Mouse (Mus musculus): ENCODE results near the gene Gfap. TPM values are rescaled to one million over a fixed set of nuclear protein-coding genes. Genes with fewer than 3 reads are reported as not detected.

Gene Gfap
- polyA plus RNA-seq, 1 experiment, result 3.6 TPM

DNA sequence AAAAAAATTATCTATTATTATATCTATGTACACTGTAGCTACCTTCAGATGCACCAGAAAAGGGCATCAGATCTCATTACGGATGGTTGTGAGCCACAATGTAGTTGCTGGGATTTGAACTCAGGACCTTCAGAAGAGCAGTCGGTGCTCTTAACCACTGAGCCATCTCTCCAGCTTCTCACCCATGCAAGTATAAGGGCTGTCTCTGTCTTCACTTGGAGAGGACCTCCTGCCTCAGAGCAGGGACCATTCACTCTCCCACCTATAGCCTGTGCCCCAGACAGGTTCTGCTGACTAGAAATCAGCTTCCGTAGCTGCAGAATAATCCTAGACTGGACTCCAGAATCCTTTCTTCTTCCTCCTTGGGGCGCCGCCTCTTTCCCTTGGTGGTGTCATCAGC is 1.4 kb upstream of the Gfap start:
- H3K9me3 ChIP-seq (ENCODE audit: control insufficient read depth, low read length), result no peaks in the 10 kb centered on the region
- peaks cover 9% of the 10 kb centered on the region for H3K27me3 ChIP-seq (ENCODE audit: control insufficient read depth)
- peaks cover 49% of the 10 kb centered on the region for H3K4me1 ChIP-seq (ENCODE audit: control insufficient read depth)
- peaks cover 38% of the 10 kb centered on the region for H3K36me3 ChIP-seq (ENCODE audit: control insufficient read depth)
- no peak for TF ChIP-seq GATA1 (IDR thresholded peaks at IDR 0.05; ENCODE audit: low read length)
- H3K4me3 ChIP-seq (replicated peaks), result no peak overlapping the region

GRCm38 (mm10) chr11:102901199-102901598 is 487 bp upstream of the Gfap start:
- no peaks in the 10 kb centered on the region for H3K9me3 ChIP-seq (ENCODE audit: control insufficient read depth, low read length)
- H3K36me3 ChIP-seq (ENCODE audit: control insufficient read depth), result peaks cover 36% of the 10 kb centered on the region
- H3K4me1 ChIP-seq (ENCODE audit: control insufficient read depth), result peaks cover 58% of the 10 kb centered on the region
- H3K4me3 ChIP-seq (replicated peaks), result no peak overlapping the region
- no peak for TF ChIP-seq TAL1 (IDR thresholded peaks at IDR 0.05; ENCODE audit: low read length)
- TF ChIP-seq GATA1 (IDR thresholded peaks at IDR 0.05; ENCODE audit: low read length), result no peak
- peaks cover 15% of the 10 kb centered on the region for H3K27me3 ChIP-seq (ENCODE audit: control insufficient read depth)

DNA sequence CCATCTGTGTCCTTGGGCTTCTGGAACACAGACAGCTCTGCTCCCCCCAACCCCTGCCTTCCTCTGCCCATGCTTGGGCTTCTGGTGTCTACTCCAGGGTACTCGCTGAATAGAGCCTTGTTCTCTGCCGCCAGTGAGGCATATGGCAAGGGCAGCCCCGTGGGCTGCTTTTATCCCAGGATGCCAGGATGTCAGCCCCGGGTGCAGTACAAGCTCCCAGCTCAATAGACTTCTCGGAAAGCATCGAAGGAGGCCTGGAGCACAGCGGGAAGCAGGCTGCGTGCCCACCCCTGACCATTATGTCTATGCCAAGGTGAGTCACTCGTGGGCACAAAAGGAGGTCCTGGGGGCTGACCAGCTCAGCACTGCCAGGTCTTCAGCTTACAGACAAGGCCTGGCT is 2.3 kb downstream of the Gfap start:
- Histone ChIP-seq H3K36me3 (ENCODE audit: control insufficient read depth) (peaks cover 30% of the 10 kb centered on the region), H3K4me3 (replicated peaks) (no peak overlapping the region), H3K9me3 (ENCODE audit: control insufficient read depth, low read length) (no peaks in the 10 kb centered on the region), H3K27me3 (ENCODE audit: control insufficient read depth) (peaks cover 18% of the 10 kb centered on the region), H3K4me1 (ENCODE audit: control insufficient read depth) (peaks cover 75% of the 10 kb centered on the region)
- TF ChIP-seq TAL1 (IDR thresholded peaks at IDR 0.05; ENCODE audit: low read length) (no peak), GATA1 (IDR thresholded peaks at IDR 0.05; ENCODE audit: low read length) (no peak)

GRCm38 (mm10) chr11:102896641-102897040 is 4.1 kb downstream of the Gfap start:
- Histone ChIP-seq H3K27me3 (ENCODE audit: control insufficient read depth) (peaks cover 20% of the 10 kb centered on the region), H3K4me1 (ENCODE audit: control insufficient read depth) (peaks cover 88% of the 10 kb centered on the region), H3K4me3 (replicated peaks) (peak overlapping the region; percentile 72), H3K36me3 (ENCODE audit: control insufficient read depth) (peaks cover 46% of the 10 kb centered on the region), H3K9me3 (ENCODE audit: control insufficient read depth, low read length) (no peaks in the 10 kb centered on the region)
- TF ChIP-seq TAL1 (IDR thresholded peaks at IDR 0.05; ENCODE audit: low read length) (no peak), GATA1 (IDR thresholded peaks at IDR 0.05; ENCODE audit: low read length) (no peak)

- H3K4me1 ChIP-seq (ENCODE audit: control insufficient read depth), result peaks cover 87% of the 10 kb centered on the region
- peaks cover 20% of the 10 kb centered on the region for H3K27me3 ChIP-seq (ENCODE audit: control insufficient read depth)
- peak overlapping the region; percentile 72 for H3K4me3 ChIP-seq (replicated peaks)
- H3K9me3 ChIP-seq (ENCODE audit: control insufficient read depth, low read length), result no peaks in the 10 kb centered on the region
- peak; percentile 99 for TF ChIP-seq GATA1 (IDR thresholded peaks at IDR 0.05; ENCODE audit: low read length)
- peak; percentile 97 for TF ChIP-seq TAL1 (IDR thresholded peaks at IDR 0.05; ENCODE audit: low read length)
- peaks cover 51% of the 10 kb centered on the region for H3K36me3 ChIP-seq (ENCODE audit: control insufficient read depth)
Measured at GRCm38 (mm10) chr11:102895779-102896178, 4.9 kb downstream of the Gfap start.

GRCm38 (mm10) chr11:102894716-102895115 is 6.0 kb downstream of the Gfap start:
- Histone ChIP-seq H3K4me1 (ENCODE audit: control insufficient read depth) (peaks cover 90% of the 10 kb centered on the region), H3K27me3 (ENCODE audit: control insufficient read depth) (peaks cover 20% of the 10 kb centered on the region), H3K36me3 (ENCODE audit: control insufficient read depth) (peaks cover 60% of the 10 kb centered on the region), H3K4me3 (replicated peaks) (peak overlapping the region; percentile 72), H3K9me3 (ENCODE audit: control insufficient read depth, low read length) (no peaks in the 10 kb centered on the region)
- TF ChIP-seq GATA1 (IDR thresholded peaks at IDR 0.05; ENCODE audit: low read length), result no peak
- no peak for TF ChIP-seq TAL1 (IDR thresholded peaks at IDR 0.05; ENCODE audit: low read length)

GRCm38 (mm10) chr11:102893015-102893651 is 7.6 kb downstream of the Gfap start:
- H3K4me1 ChIP-seq (ENCODE audit: control insufficient read depth), result peaks cover 86% of the 10 kb centered on the region
- peaks cover 74% of the 10 kb centered on the region for H3K36me3 ChIP-seq (ENCODE audit: control insufficient read depth)
- H3K9me3 ChIP-seq (ENCODE audit: control insufficient read depth, low read length), result no peaks in the 10 kb centered on the region
- no peak for TF ChIP-seq TAL1 (IDR thresholded peaks at IDR 0.05; ENCODE audit: low read length)
- TF ChIP-seq GATA1 (IDR thresholded peaks at IDR 0.05; ENCODE audit: low read length), result no peak
- H3K27me3 ChIP-seq (ENCODE audit: control insufficient read depth), result peaks cover 24% of the 10 kb centered on the region
- peak overlapping the region; percentile 72 for H3K4me3 ChIP-seq (replicated peaks)

DNA sequence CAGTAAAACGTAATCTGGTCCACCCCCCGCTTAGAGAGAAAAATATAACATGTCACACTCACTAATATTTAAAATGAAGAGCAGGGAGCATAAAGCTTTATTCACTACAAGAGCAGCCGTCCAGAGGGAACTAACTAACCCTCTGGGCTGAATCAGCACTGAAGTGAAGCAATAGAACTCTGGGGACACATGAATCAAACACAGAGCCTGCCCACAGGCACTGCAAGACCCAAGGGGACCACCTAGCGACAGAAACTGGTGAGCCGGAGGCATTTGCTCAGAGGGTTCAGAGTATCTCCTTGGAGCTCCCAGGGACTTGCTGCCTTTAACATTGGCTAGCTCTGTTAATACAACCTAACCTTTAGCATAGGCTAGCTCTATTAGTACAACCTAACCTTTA is 10.6 kb downstream of the Gfap start:
- peaks cover 65% of the 10 kb centered on the region for H3K4me1 ChIP-seq (ENCODE audit: control insufficient read depth)
- H3K27me3 ChIP-seq (ENCODE audit: control insufficient read depth), result peaks cover 34% of the 10 kb centered on the region

GRCm38 (mm10) chr11:102888135-102888534 is 12.6 kb downstream of the Gfap start:
- no peaks in the 10 kb centered on the region for H3K9me3 ChIP-seq (ENCODE audit: control insufficient read depth, low read length)
- H3K4me3 ChIP-seq (replicated peaks), result no peak overlapping the region
- H3K27me3 ChIP-seq (ENCODE audit: control insufficient read depth), result peaks cover 36% of the 10 kb centered on the region
- peaks cover 59% of the 10 kb centered on the region for H3K36me3 ChIP-seq (ENCODE audit: control insufficient read depth)
- TF ChIP-seq GATA1 (IDR thresholded peaks at IDR 0.05; ENCODE audit: low read length) (no peak), TAL1 (IDR thresholded peaks at IDR 0.05; ENCODE audit: low read length) (no peak)
- peaks cover 61% of the 10 kb centered on the region for H3K4me1 ChIP-seq (ENCODE audit: control insufficient read depth)

More for the DNA sequence above, 10.6 kb downstream of the Gfap start:
- H3K4me3 ChIP-seq (replicated peaks), result no peak overlapping the region
- TF ChIP-seq GATA1 (IDR thresholded peaks at IDR 0.05; ENCODE audit: low read length) (no peak), TAL1 (IDR thresholded peaks at IDR 0.05; ENCODE audit: low read length) (no peak)
- H3K36me3 ChIP-seq (ENCODE audit: control insufficient read depth), result peaks cover 79% of the 10 kb centered on the region
- no peaks in the 10 kb centered on the region for H3K9me3 ChIP-seq (ENCODE audit: control insufficient read depth, low read length)

DNA sequence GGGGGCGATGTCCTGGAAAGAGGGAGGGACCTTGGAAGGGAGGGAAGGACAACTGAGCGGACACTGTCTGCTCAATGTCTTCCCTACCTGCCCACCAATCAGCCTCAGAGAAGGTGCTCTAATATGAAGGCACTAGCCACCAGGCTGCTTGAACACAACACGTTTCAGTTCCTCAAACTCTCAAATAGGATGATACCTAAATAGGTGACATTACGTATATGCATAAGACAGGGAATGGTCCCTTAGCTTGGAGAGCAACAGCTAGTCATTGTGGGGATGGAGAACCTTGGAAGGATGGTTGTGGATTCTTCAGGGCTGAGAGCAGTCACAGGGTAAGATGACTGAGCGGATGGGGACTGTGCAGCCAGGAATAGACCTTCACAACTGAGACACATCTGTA is 13.3 kb downstream of the Gfap start:
- Histone ChIP-seq H3K27me3 (ENCODE audit: control insufficient read depth) (peaks cover 40% of the 10 kb centered on the region), H3K9me3 (ENCODE audit: control insufficient read depth, low read length) (no peaks in the 10 kb centered on the region), H3K4me3 (replicated peaks) (no peak overlapping the region), H3K4me1 (ENCODE audit: control insufficient read depth) (peaks cover 59% of the 10 kb centered on the region), H3K36me3 (ENCODE audit: control insufficient read depth) (peaks cover 52% of the 10 kb centered on the region)
- no peak for TF ChIP-seq GATA1 (IDR thresholded peaks at IDR 0.05; ENCODE audit: low read length)
- no peak for TF ChIP-seq TAL1 (IDR thresholded peaks at IDR 0.05; ENCODE audit: low read length)

All from erythroblast, embryonic 14.5 days (primary cell).